8 mouse cellular contexts compared by ENCODE assay signal in the genomic region with DNA sequence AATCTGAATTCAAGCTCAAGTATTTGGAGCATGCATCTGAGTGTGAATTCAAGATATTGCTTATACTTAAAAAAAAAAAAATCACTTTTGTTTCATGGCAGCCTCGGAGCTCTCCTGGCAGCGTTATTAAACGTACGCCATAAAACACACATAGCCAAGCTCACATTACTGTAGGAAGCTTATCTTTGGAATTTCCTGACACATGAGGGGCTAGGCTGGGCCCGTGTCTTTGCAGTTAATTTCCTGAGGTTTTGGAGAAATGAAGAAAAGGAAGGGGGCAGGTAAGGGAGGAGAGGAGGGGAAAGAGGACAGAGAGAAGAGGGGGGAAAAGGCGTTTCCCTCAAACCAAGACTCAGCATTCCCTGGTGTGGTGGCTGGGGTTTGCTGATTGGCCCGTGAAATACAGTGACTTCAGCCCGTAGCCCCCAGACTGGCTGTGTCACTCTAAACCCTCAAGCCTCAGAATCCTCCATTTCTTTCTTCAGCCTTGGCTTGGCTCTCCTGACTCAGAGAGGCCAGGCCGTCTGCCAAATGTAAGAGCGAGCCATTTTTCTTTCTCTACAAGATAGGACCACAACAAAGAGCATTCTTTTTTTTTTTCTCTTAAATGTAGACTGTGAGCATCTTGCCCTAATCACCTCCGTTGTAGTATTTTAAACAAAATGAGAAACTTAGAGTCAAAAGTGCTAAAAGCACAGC. TPM values are rescaled to one million over a fixed set of nuclear protein-coding genes. Genes with fewer than 3 reads are reported as not detected.
DNase-seq lines count a peak whose midpoint lies in the region; ATAC-seq and TF ChIP-seq lines count a peak whose summit lies in the region.

No protein-coding gene starts in this region.

- no peak for TF ChIP-seq POLR2A in liver, adult 2 months (IDR thresholded peaks at IDR 0.05; ENCODE audit: extremely low read depth, insufficient read depth, low read length)
- no peak for TF ChIP-seq POLR2A in olfactory bulb, adult 2 months (IDR thresholded peaks at IDR 0.05; ENCODE audit: insufficient read depth, low read depth, low read length)

- no peaks in the 10 kb centered on the region for H3K27me3 ChIP-seq in liver, adult 2 months (ENCODE audit: control insufficient read depth, insufficient read depth, low read length)
- H3K27me3 ChIP-seq in forebrain, embryonic 16.5 days (replicated peaks; ENCODE audit: control insufficient read depth, insufficient read depth, low read length): no peaks in the 10 kb centered on the region
- H3K27me3 ChIP-seq in intestine, embryonic 16.5 days (replicated peaks; ENCODE audit: control insufficient read depth, insufficient read depth, low read length): no peaks in the 10 kb centered on the region

- peak overlapping the region; percentile 12; the same call in 1 of the 2 replicates for H3K4me2 ChIP-seq in forebrain, embryonic 16.5 days (ENCODE audit: low read length)
- 0 out of 2 replicates have a peak overlapping the region, but pooled peaks have one; percentile 29 for H3K4me2 ChIP-seq in intestine, embryonic 16.5 days (ENCODE audit: low read depth, low read length)

- peak; percentile 73 for ATAC-seq in forebrain, embryonic 16.5 days
- ATAC-seq in intestine, embryonic 16.5 days: peak; percentile 78

- TF ChIP-seq CTCF in liver, adult 2 months (IDR thresholded peaks at IDR 0.05; ENCODE audit: low read depth, low read length): no peak
- TF ChIP-seq CTCF in olfactory bulb, adult 2 months (IDR thresholded peaks at IDR 0.05; ENCODE audit: insufficient read depth, low read depth, low read length): no peak

- no peak for DNase-seq in liver, adult 2 months (ENCODE audit: extremely low read depth, low read depth, low spot score)
- no peak for DNase-seq in liver
- peak; percentile 79 for DNase-seq in adrenal gland, postnatal 14 days
- no peak for DNase-seq in retina, postnatal 1 day
- no peak for DNase-seq in left cerebral cortex, adult 11 months (ENCODE audit: low spot score)

- 73% methylated on average over 11 of the region's 11 CpGs for WGBS in liver, adult 2 months
- WGBS in forebrain, embryonic 16.5 days: 39% methylated on average over 11 of the region's 11 CpGs
- 31% methylated on average over 11 of the region's 11 CpGs for WGBS in intestine, embryonic 16.5 days
- 35% methylated on average over 11 of the region's 11 CpGs for WGBS in olfactory bulb, adult 2 months

- no peaks in the 10 kb centered on the region for H3K36me3 ChIP-seq in liver, adult 2 months (ENCODE audit: control insufficient read depth, insufficient read depth, low read length)
- H3K36me3 ChIP-seq in forebrain, embryonic 16.5 days (ENCODE audit: control insufficient read depth, insufficient read depth): peaks cover 6% of the 10 kb centered on the region
- H3K36me3 ChIP-seq in intestine, embryonic 16.5 days (ENCODE audit: control insufficient read depth, insufficient read depth, low read length): 0 out of 2 replicates have a peak, but pooled peaks cover 2% of the 10 kb centered on the region

- H3K79me2 ChIP-seq in liver, adult 2 months (ENCODE audit: control insufficient read depth, insufficient read depth, low read length): no peaks in the 10 kb centered on the region

- peak overlapping the region; percentile 26; the same call in 1 of the 2 replicates for H3K9ac ChIP-seq in liver, adult 2 months (ENCODE audit: low read depth, low read length)
- no peak overlapping the region for H3K9ac ChIP-seq in forebrain, embryonic 16.5 days (replicated peaks; ENCODE audit: low read depth, low read length)
- H3K9ac ChIP-seq in intestine, embryonic 16.5 days (ENCODE audit: low read depth, low read length): no peak overlapping the region

- 0 out of 2 replicates have a peak overlapping the region, but pooled peaks have one; percentile 10 for H3K27ac ChIP-seq in liver, adult 2 months (replicated peaks; ENCODE audit: insufficient read depth, low read depth, low read length)
- peak overlapping the region; percentile 86 for H3K27ac ChIP-seq in forebrain, embryonic 16.5 days (ENCODE audit: low read length)
- peak overlapping the region; percentile 64 for H3K27ac ChIP-seq in intestine, embryonic 16.5 days (ENCODE audit: low read length)
- peak overlapping the region; percentile 39 for H3K27ac ChIP-seq in olfactory bulb, adult 2 months (ENCODE audit: insufficient read depth, low read depth, low read length)

- H3K4me1 ChIP-seq in liver, adult 2 months (ENCODE audit: control insufficient read depth, insufficient read depth, low read length): no peaks in the 10 kb centered on the region
- H3K4me1 ChIP-seq in forebrain, embryonic 16.5 days (replicated peaks; ENCODE audit: control insufficient read depth, insufficient read depth, low read length): peaks cover 13% of the 10 kb centered on the region
- peaks cover 8% of the 10 kb centered on the region; the same call in 1 of the 2 replicates for H3K4me1 ChIP-seq in intestine, embryonic 16.5 days (ENCODE audit: control insufficient read depth, insufficient read depth, low read length)
- H3K4me1 ChIP-seq in olfactory bulb, adult 2 months (ENCODE audit: control insufficient read depth, insufficient read depth, low read length): peaks cover 20% of the 10 kb centered on the region

- H3K9me3 ChIP-seq in forebrain, embryonic 16.5 days (ENCODE audit: control insufficient read depth, low read length): no peaks in the 10 kb centered on the region
- H3K9me3 ChIP-seq in intestine, embryonic 16.5 days (ENCODE audit: control insufficient read depth, low read length): no peaks in the 10 kb centered on the region

- no peak overlapping the region for H3K4me3 ChIP-seq in liver, adult 2 months (ENCODE audit: insufficient read depth, low read depth, low read length)
- H3K4me3 ChIP-seq in forebrain, embryonic 16.5 days (replicated peaks; ENCODE audit: low read length): no peak overlapping the region
- H3K4me3 ChIP-seq in intestine, embryonic 16.5 days (ENCODE audit: low read length): no peak overlapping the region
- no peak overlapping the region for H3K4me3 ChIP-seq in olfactory bulb, adult 2 months (ENCODE audit: insufficient read depth, low read depth, low read length)

RNA-seq across cellular contexts. Expression of gene Dennd2a, which starts 42.5 kb away (rescaled TPM):
- total RNA-seq in liver, adult 2 months (2014; rRNA removed): 1.3 and 1.6 TPM in 2 replicates
- 2.0 TPM in 2 replicates for polyA plus RNA-seq in liver, adult 2 months (2012; rRNA removed)
- total RNA-seq in adrenal gland, postnatal 14 days (2021): 11.7 and 14.4 TPM in 2 replicates
- polyA plus RNA-seq in forebrain, embryonic 16.5 days (2015; fragmentation: Nextera tagmentation; extraction: Ambion mirVana): 12.0 and 13.1 TPM in 2 replicates
- 6.5 and 8.1 TPM in 2 replicates for polyA plus RNA-seq in intestine, embryonic 16.5 days (2015; fragmentation: Nextera tagmentation; extraction: Ambion mirVana)
- polyA plus RNA-seq in olfactory bulb, adult 2 months (2012; ENCODE audit: insufficient read depth, insufficient read length, low replicate concordance, missing spikeins): not detected in 2 replicates

RNA-seq across cellular contexts. Expression of gene Adck2, which starts 58.5 kb away (rescaled TPM):
- 4.4 and 4.5 TPM in 2 replicates for total RNA-seq in liver, adult 2 months (2014; rRNA removed)
- 4.2 and 5.1 TPM in 2 replicates for polyA plus RNA-seq in liver, adult 2 months (2012; rRNA removed)
- 23.5 and 28.0 TPM in 2 replicates for total RNA-seq in adrenal gland, postnatal 14 days (2021)
- 50.3 and 50.5 TPM in 2 replicates for polyA plus RNA-seq in forebrain, embryonic 16.5 days (2015; fragmentation: Nextera tagmentation; extraction: Ambion mirVana)
- 30.5 and 30.8 TPM in 2 replicates for polyA plus RNA-seq in intestine, embryonic 16.5 days (2015; fragmentation: Nextera tagmentation; extraction: Ambion mirVana)
- polyA plus RNA-seq in olfactory bulb, adult 2 months (2012; ENCODE audit: insufficient read depth, insufficient read length, low replicate concordance, missing spikeins): not detected in 2 replicates

Comparison
In these comparisons a context has a peak if more than half of its experiments do, and no peak if none do; other contexts are left out.
1. H3K27ac ChIP-seq: peak in every context shown above with its lines; median percentile 86 in forebrain, embryonic 16.5 days; 64 in intestine, embryonic 16.5 days; 39 in olfactory bulb, adult 2 months; 10 in liver, adult 2 months.